Mouse (Mus musculus) hindbrain, postnatal 0 days (tissue): ENCODE measurements around the gene Kdm4a. TPM values are rescaled to one million over a fixed set of nuclear protein-coding genes. Genes with fewer than 3 reads are reported as not detected.
A peak's percentile ranks its signal among the peaks of the same experiment; 100 is the strongest.

Experiments used
- ATAC-seq: fragments of 200-750 bp; cut with Nextera tagmentation; 2 replicates; pipeline ENCODE4 v1.8.0; 2017; ENCODE audit warnings: mild to moderate bottlenecking, moderate TSS enrichment, moderate library complexity
- DNase-seq: peaks from one replicate; pipeline ENCODE4 v3.0.0-alpha.2; 2015; ENCODE audit warnings: low spot score
- H3K27ac ChIP-seq: fragments of 300-500 bp; sonication (generic); 2 replicates; pipeline ENCODE4 v1.5.1; 2014; ENCODE audit warnings: mild to moderate bottlenecking
- H3K27me3 ChIP-seq: fragments of 300-500 bp; sonication (generic); 2 replicates; pipeline ENCODE4 v1.6.1; 2014; ENCODE audit warnings: low read length, mixed read lengths; ENCODE audit not compliant: insufficient read depth
- H3K36me3 ChIP-seq: fragments of 300-500 bp; sonication (generic); 2 replicates; pipeline ENCODE4 v1.6.1; 2014; ENCODE audit warnings: low read length, mixed read lengths; ENCODE audit not compliant: insufficient read depth
- H3K4me1 ChIP-seq: fragments of 300-500 bp; sonication (generic); 2 replicates; pipeline ENCODE4 v1.6.1; 2014; ENCODE audit warnings: antibody characterized with exemption, low read length, mixed read lengths; ENCODE audit not compliant: insufficient read depth
- H3K4me2 ChIP-seq: fragments of 300-500 bp; sonication (generic); 2 replicates; pipeline ENCODE4 v1.6.1; 2014; ENCODE audit warnings: low read depth, mild to moderate bottlenecking, low read length, moderate library complexity, mixed read lengths
- H3K4me3 ChIP-seq: fragments of 300-500 bp; sonication (generic); 2 replicates; pipeline ENCODE4 v1.5.1; 2014; ENCODE audit warnings: low read length
- H3K9ac ChIP-seq: fragments of 300-500 bp; sonication (generic); replicated peaks from 2 replicates; pipeline ENCODE4 v1.6.1; 2014; ENCODE audit warnings: mild to moderate bottlenecking, low read length, moderate library complexity, mixed read lengths
- H3K9me3 ChIP-seq: fragments of 300-500 bp; sonication (generic); 2 replicates; pipeline ENCODE4 v1.6.1; 2016; ENCODE audit warnings: low read length, mixed read lengths
- CTCF ChIP-seq: IDR thresholded peaks from 2 replicates; pipeline ENCODE4 v1.5.1; 2016; ENCODE audit warnings: antibody characterized with exemption, control low read depth, low read depth
- WGBS: fragments of 180-500 bp; shearing (Covaris S2); extraction: QIAGEN DNeasy Blood & Tissue Kit; methylation state at CpG from one replicate; pipeline ENCODE4 v1.1.7; 2014; 5-methylcytosine and 5-hydroxymethylcytosine counted together
- polyA plus RNA-seq: library from polyadenylated mRNA; unstranded; fragments of >200 nt; fragmentation: Nextera tagmentation; extraction: Ambion mirVana; gene quantifications from 2 replicates; pipeline ENCODE4 v1.2.1, GENCODE M21; 2015
- total RNA-seq: library from RNA; depleted of rRNA; stranded (reverse); fragments of >200 nt; gene quantifications from 2 replicates; pipeline ENCODE4 v1.2.3, GENCODE M21; 2014

Gene Kdm4a
- total and polyA plus RNA-seq, 2 experiments from 2014 or later, result 33.6 to 87.1 TPM

DNA sequence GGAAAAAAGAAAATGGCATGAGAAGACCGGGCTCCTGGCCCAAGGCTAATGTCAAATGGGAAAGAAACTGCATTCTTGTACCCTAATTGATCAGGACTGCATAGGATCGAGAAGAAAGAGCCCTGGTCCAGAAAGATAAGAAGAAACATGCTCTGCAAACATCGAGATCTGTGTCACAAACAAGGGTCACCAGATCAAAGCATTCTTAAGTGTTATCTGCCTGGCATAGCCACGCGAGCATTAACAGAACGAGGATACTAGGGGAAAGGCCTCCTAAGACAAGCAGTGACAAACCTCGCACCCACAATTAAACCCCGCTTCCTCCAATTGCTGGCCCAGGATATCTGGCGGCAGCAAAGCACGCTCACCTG is 31.5 kb downstream of the Kdm4a start:
- TF ChIP-seq CTCF, result no peak
- no peaks in the 10 kb centered on the region for H3K27me3 ChIP-seq
- no peak for DNase-seq
- ATAC-seq, result no peak
- WGBS, result 87% methylated on average over 10 of the region's 10 CpGs
- no peak overlapping the region for H3K4me3 ChIP-seq
- peak overlapping the region; percentile 16; the same call in 1 of the 2 replicates for H3K27ac ChIP-seq
- H3K36me3 ChIP-seq, result peaks cover 78% of the 10 kb centered on the region
- no peaks in the 10 kb centered on the region for H3K4me1 ChIP-seq
- no peak overlapping the region for H3K4me2 ChIP-seq
- H3K9me3 ChIP-seq, result no peaks in the 10 kb centered on the region
- H3K9ac ChIP-seq, result no peak overlapping the region

DNA sequence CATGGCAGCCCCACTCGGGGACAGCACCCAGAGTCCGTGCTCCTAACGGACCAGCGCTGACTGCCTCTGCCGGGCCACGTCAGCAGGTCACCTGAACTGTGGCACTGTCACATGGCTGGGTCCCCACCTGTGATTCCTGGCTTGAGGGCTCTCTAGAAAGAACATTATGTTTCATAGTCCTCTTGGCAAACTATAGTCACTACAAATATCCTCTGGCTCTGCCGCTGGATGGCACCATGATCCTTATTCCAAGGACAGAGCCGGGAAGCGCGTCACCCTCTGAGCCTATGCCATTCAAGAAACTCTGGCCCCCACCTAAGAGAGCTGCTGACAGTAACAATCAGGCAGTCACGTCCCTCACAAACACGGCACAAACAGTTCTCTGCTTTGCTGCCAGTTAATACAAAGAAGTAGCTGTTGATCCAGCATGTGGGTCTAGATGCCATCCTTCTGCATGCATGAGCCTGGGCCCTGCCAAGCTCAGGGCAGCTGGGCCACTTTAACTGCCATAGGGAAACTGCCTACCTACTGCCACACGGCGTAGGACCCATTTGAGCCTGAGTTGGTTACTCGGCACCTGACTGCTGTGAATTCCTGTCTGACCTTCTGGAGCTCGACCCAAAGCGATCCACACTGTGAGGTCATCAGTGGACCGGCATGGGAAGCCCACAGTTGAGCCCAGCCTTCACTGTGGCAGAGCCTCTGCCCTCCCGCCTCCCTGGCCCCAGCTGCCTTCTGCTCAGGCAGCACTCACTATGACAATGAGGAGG is 32.1 kb downstream of the Kdm4a start:
- DNase-seq, result peak; percentile 52
- Histone ChIP-seq H3K4me1 (no peaks in the 10 kb centered on the region), H3K9me3 (no peaks in the 10 kb centered on the region), H3K4me2 (no peak overlapping the region), H3K36me3 (peaks cover 78% of the 10 kb centered on the region), H3K4me3 (no peak overlapping the region), H3K27me3 (no peaks in the 10 kb centered on the region), H3K27ac (peak overlapping the region; percentile 16; the same call in 1 of the 2 replicates), H3K9ac (no peak overlapping the region)
- no peak for TF ChIP-seq CTCF
- WGBS, result 72% methylated on average over 19 of the region's 19 CpGs
- ATAC-seq, result peak; percentile 64

DNA sequence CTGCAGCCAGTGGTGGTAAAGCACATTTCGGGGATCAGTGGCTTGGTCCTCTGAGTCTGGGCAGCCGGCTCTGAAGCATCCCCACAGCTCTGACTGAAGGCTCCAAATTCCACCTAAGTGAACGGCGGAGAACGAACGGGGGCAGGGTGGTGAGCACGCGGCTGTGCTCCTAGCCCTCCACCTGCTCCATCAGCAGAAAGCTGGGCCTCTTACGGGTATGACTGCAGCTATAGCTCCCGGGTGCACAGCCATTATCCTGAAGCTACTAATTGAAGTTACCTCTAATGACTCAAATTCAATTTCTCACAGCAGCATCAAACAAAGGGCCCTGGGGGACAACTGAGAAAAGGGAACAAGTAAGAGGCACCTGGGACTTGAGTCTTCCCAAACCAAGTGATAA is 32.8 kb downstream of the Kdm4a start:
- DNase-seq, result peak; percentile 12
- H3K4me3 ChIP-seq, result no peak overlapping the region
- peak; percentile 25; the same call in 1 of the 2 replicates for ATAC-seq
- peaks cover 79% of the 10 kb centered on the region for H3K36me3 ChIP-seq
- TF ChIP-seq CTCF, result no peak
- H3K4me2 ChIP-seq, result no peak overlapping the region
- 0 out of 2 replicates have a peak overlapping the region, but pooled peaks have one; percentile 16 for H3K27ac ChIP-seq
- WGBS, result 75% methylated on average over 10 of the region's 10 CpGs
- no peaks in the 10 kb centered on the region for H3K27me3 ChIP-seq
- H3K4me1 ChIP-seq, result no peaks in the 10 kb centered on the region
- no peak overlapping the region for H3K9ac ChIP-seq
- H3K9me3 ChIP-seq, result no peaks in the 10 kb centered on the region

DNA sequence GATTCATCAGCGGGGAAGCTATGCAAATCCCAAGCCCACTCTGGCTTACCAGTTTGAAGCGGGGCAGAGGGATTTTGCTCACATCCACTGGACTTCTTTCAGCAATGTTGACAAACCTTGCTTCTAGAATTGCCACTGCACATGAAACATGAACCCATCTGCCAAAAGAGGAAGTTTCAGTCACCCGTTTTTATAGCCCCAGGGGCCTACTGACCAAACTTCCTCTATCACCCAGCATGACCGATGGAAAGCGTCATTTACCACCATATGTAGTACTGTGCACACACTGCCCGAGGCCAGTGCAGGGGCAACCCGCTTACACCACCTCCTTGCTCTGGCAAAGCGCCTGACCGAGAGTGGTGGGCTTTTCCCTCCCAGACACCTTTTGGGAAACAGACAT is 35.5 kb downstream of the Kdm4a start:
- Histone ChIP-seq H3K4me1 (no peaks in the 10 kb centered on the region), H3K9me3 (no peaks in the 10 kb centered on the region), H3K4me3 (no peak overlapping the region), H3K9ac (no peak overlapping the region), H3K27me3 (no peaks in the 10 kb centered on the region), H3K4me2 (no peak overlapping the region), H3K27ac (no peak overlapping the region), H3K36me3 (peaks cover 77% of the 10 kb centered on the region)
- WGBS, result 88% methylated on average over 9 of the region's 9 CpGs
- DNase-seq, result no peak
- no peak for TF ChIP-seq CTCF
- no peak for ATAC-seq

- no peaks in the 10 kb centered on the region for H3K27me3 ChIP-seq
- H3K36me3 ChIP-seq, result peaks cover 74% of the 10 kb centered on the region
- DNase-seq, result no peak
- no peak for ATAC-seq
- H3K9me3 ChIP-seq, result no peaks in the 10 kb centered on the region
- no peak overlapping the region for H3K4me3 ChIP-seq
- H3K27ac ChIP-seq, result no peak overlapping the region
- H3K9ac ChIP-seq, result no peak overlapping the region
- no peak for TF ChIP-seq CTCF
- H3K4me1 ChIP-seq, result no peaks in the 10 kb centered on the region
- no peak overlapping the region for H3K4me2 ChIP-seq
- WGBS, result 88% methylated on average over 7 of the region's 7 CpGs
Observed at GRCm38 (mm10) chr4:118143679-118144078, 36.2 kb downstream of the Kdm4a start.

- Histone ChIP-seq H3K27ac (no peak overlapping the region), H3K27me3 (no peaks in the 10 kb centered on the region), H3K4me2 (no peak overlapping the region), H3K4me1 (no peaks in the 10 kb centered on the region), H3K9ac (no peak overlapping the region), H3K36me3 (peaks cover 60% of the 10 kb centered on the region), H3K9me3 (no peaks in the 10 kb centered on the region), H3K4me3 (no peak overlapping the region)
- no peak for TF ChIP-seq CTCF
- 81% methylated on average over 5 of the region's 5 CpGs for WGBS
- ATAC-seq (no peak), DNase-seq (no peak)
Observed at GRCm38 (mm10) chr4:118141511-118141910, 38.3 kb downstream of the Kdm4a start.

DNA sequence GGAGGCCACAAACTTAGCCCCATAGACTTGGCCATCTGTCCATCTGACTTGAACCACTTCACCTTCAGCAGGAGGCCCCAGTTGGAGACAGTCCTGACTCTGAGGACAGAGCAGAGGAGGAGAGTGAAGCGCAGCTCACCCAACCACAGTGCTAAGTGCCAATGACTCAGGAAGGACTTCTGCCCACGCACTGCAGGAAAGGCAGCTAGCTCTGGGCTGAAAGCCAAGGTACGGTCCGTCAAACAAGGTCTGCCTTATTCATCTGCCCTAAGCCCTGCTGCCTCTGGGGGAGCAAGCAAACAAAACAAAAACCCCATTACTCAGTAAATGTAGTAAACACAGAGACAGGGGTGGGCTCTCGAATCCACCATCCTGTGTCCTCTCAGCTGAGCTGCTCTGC is 41.0 kb downstream of the Kdm4a start:
- ATAC-seq (peak; percentile 46), DNase-seq (peak; percentile 89)
- Histone ChIP-seq H3K4me2 (no peak overlapping the region), H3K4me1 (peaks cover 4% of the 10 kb centered on the region), H3K9me3 (no peaks in the 10 kb centered on the region), H3K9ac (no peak overlapping the region), H3K36me3 (peaks cover 34% of the 10 kb centered on the region), H3K27ac (peak overlapping the region; percentile 62; the same call in 1 of the 2 replicates), H3K27me3 (no peaks in the 10 kb centered on the region), H3K4me3 (no peak overlapping the region)
- peak; percentile 47 for TF ChIP-seq CTCF
- WGBS, result 28% methylated on average over 5 of the region's 5 CpGs
